In genomic region chr7:104950234-104950633, GRCm38 (mm10) we compare ENCODE assay signal across 19 mouse cellular contexts. TPM values are rescaled to one million over a fixed set of nuclear protein-coding genes. Genes with fewer than 3 reads are reported as not detected.
"Had no signal": no experiment of that assay in that cellular context is flagged by ENCODE, and none has a peak within 500 bp of the region (broad histone marks: within the 10 kb centered on the region; RNA-seq: fewer than 3 reads in every experiment).

No protein-coding gene starts in this region.

RNA-seq across cellular contexts. Expression of gene Olfr670, which starts 12.2 kb away (rescaled TPM):
- total RNA-seq: layer of hippocampus, adult 18-20 months; layer of hippocampus, postnatal 14 days; left cerebral cortex, adult 8-10 months; left cerebral cortex, postnatal 14 days; left cerebral cortex, postnatal 4 days had no signal
- polyA plus RNA-seq: kidney, embryonic 16.5 days; limb, embryonic 12.5 days; limb, embryonic 15.5 days; liver, embryonic 11.5 days; liver, embryonic 14.5 days; lung, embryonic 15.5 days; midbrain, embryonic 10.5 days; midbrain, embryonic 13.5 days; midbrain, embryonic 16.5 days; neural tube, embryonic 11.5 days; neural tube, embryonic 14.5 days; stomach, embryonic 14.5 days; stomach, postnatal 0 days; thymus, adult 2 months had no signal

RNA-seq across cellular contexts. Expression of gene Olfr669, which starts 16.2 kb away (rescaled TPM):
- total RNA-seq: layer of hippocampus, adult 18-20 months; layer of hippocampus, postnatal 14 days; left cerebral cortex, adult 8-10 months; left cerebral cortex, postnatal 14 days; left cerebral cortex, postnatal 4 days had no signal
- polyA plus RNA-seq: kidney, embryonic 16.5 days; limb, embryonic 12.5 days; limb, embryonic 15.5 days; liver, embryonic 11.5 days; liver, embryonic 14.5 days; lung, embryonic 15.5 days; midbrain, embryonic 10.5 days; midbrain, embryonic 13.5 days; midbrain, embryonic 16.5 days; neural tube, embryonic 11.5 days; neural tube, embryonic 14.5 days; stomach, embryonic 14.5 days; stomach, postnatal 0 days; thymus, adult 2 months had no signal

RNA-seq across cellular contexts. Expression of gene Olfr668, which starts 22.4 kb away (rescaled TPM):
- total RNA-seq: layer of hippocampus, adult 18-20 months; layer of hippocampus, postnatal 14 days; left cerebral cortex, adult 8-10 months; left cerebral cortex, postnatal 14 days; left cerebral cortex, postnatal 4 days had no signal
- polyA plus RNA-seq: kidney, embryonic 16.5 days; limb, embryonic 12.5 days; limb, embryonic 15.5 days; liver, embryonic 11.5 days; liver, embryonic 14.5 days; lung, embryonic 15.5 days; midbrain, embryonic 10.5 days; midbrain, embryonic 13.5 days; midbrain, embryonic 16.5 days; neural tube, embryonic 11.5 days; neural tube, embryonic 14.5 days; stomach, embryonic 14.5 days; stomach, postnatal 0 days; thymus, adult 2 months had no signal

RNA-seq across cellular contexts. Expression of gene Olfr671, which starts 28.7 kb away (rescaled TPM):
- total RNA-seq: layer of hippocampus, adult 18-20 months; layer of hippocampus, postnatal 14 days; left cerebral cortex, adult 8-10 months; left cerebral cortex, postnatal 14 days; left cerebral cortex, postnatal 4 days had no signal
- polyA plus RNA-seq: kidney, embryonic 16.5 days; limb, embryonic 12.5 days; limb, embryonic 15.5 days; liver, embryonic 11.5 days; liver, embryonic 14.5 days; lung, embryonic 15.5 days; midbrain, embryonic 10.5 days; midbrain, embryonic 13.5 days; midbrain, embryonic 16.5 days; neural tube, embryonic 11.5 days; neural tube, embryonic 14.5 days; stomach, embryonic 14.5 days; stomach, postnatal 0 days; thymus, adult 2 months had no signal

RNA-seq across cellular contexts. Expression of gene Olfr667, which starts 29.0 kb away (rescaled TPM):
- total RNA-seq: layer of hippocampus, adult 18-20 months; layer of hippocampus, postnatal 14 days; left cerebral cortex, adult 8-10 months; left cerebral cortex, postnatal 14 days; left cerebral cortex, postnatal 4 days had no signal
- polyA plus RNA-seq: kidney, embryonic 16.5 days; limb, embryonic 12.5 days; limb, embryonic 15.5 days; liver, embryonic 11.5 days; liver, embryonic 14.5 days; lung, embryonic 15.5 days; midbrain, embryonic 10.5 days; midbrain, embryonic 13.5 days; midbrain, embryonic 16.5 days; neural tube, embryonic 11.5 days; neural tube, embryonic 14.5 days; stomach, embryonic 14.5 days; stomach, postnatal 0 days; thymus, adult 2 months had no signal
